Comparison of ENCODE assay signal across 45 mouse cellular contexts in genomic region chr11:83645521-83645920, GRCm38 (mm10). TPM values are rescaled to one million over a fixed set of nuclear protein-coding genes. Genes with fewer than 3 reads are reported as not detected.
"Had no signal": no experiment of that assay in that cellular context is flagged by ENCODE, and none has a peak within 500 bp of the region (broad histone marks: within the 10 kb centered on the region; RNA-seq: fewer than 3 reads in every experiment).

Rpl9-ps1 (minus strand) TSS chr11:83645621.

- H3K36me3 ChIP-seq: limb, embryonic 10.5 days; limb, embryonic 12.5 days; limb, embryonic 13.5 days; limb, embryonic 15.5 days; liver, embryonic 12.5 days; liver, embryonic 13.5 days; liver, embryonic 15.5 days; lung, embryonic 15.5 days; midbrain, embryonic 10.5 days; midbrain, embryonic 12.5 days; midbrain, embryonic 13.5 days; midbrain, embryonic 15.5 days; neural tube, embryonic 12.5 days had no signal

- H3K27ac ChIP-seq: limb, embryonic 10.5 days; limb, embryonic 12.5 days; limb, embryonic 13.5 days; limb, embryonic 15.5 days; liver, embryonic 12.5 days; liver, embryonic 13.5 days; liver, embryonic 14.5 days; liver, embryonic 15.5 days; lung, embryonic 15.5 days; midbrain, embryonic 10.5 days; midbrain, embryonic 12.5 days; midbrain, embryonic 13.5 days; midbrain, embryonic 15.5 days; neural tube, embryonic 12.5 days had no signal

- DNase-seq: left cerebral cortex, postnatal 4 days; liver; liver, embryonic 13.5 days; liver, postnatal 0 days; lung, adult 18-20 months; lung, adult 2 months; lung, embryonic 14.5 days; lung, postnatal 10 days; lung, postnatal 14 days; lung, postnatal 36 days; lung, postnatal 4 days; midbrain, embryonic 14.5 days had no signal

- H3K4me1 ChIP-seq: limb, embryonic 10.5 days; limb, embryonic 12.5 days; limb, embryonic 13.5 days; limb, embryonic 15.5 days; liver, embryonic 12.5 days; liver, embryonic 13.5 days; liver, embryonic 15.5 days; lung, embryonic 15.5 days; midbrain, embryonic 10.5 days; midbrain, embryonic 12.5 days; midbrain, embryonic 13.5 days; midbrain, embryonic 15.5 days; neural tube, embryonic 12.5 days had no signal

- H3K4me3 ChIP-seq: limb, embryonic 10.5 days; limb, embryonic 12.5 days; limb, embryonic 13.5 days; limb, embryonic 15.5 days; liver, embryonic 12.5 days; liver, embryonic 13.5 days; liver, embryonic 15.5 days; lung, embryonic 15.5 days; megakaryocyte, embryonic 14.5 days; midbrain, embryonic 10.5 days; midbrain, embryonic 12.5 days; midbrain, embryonic 13.5 days; midbrain, embryonic 15.5 days; myocyte; neural tube, embryonic 12.5 days had no signal

RNA-seq across cellular contexts. Expression of gene Rpl9-ps1, which starts in this region (rescaled TPM):
- total RNA-seq: left cerebral cortex, adult 8-10 months; left cerebral cortex, postnatal 10 days; left cerebral cortex, postnatal 14 days; left cerebral cortex, postnatal 25 days; left cerebral cortex, postnatal 36 days; left cerebral cortex, postnatal 4 days; liver, adult 2 months; megakaryocyte-erythroid progenitor cell, adult 5-6 weeks; midbrain, postnatal 0 days; monocyte, adult 5-6 weeks had no signal
- polyA plus RNA-seq: limb, embryonic 10.5 days; limb, embryonic 11.5 days; limb, embryonic 12.5 days; limb, embryonic 13.5 days; limb, embryonic 14.5 days; limb, embryonic 15.5 days; liver, adult 2 months; liver, embryonic 11.5 days; liver, embryonic 12.5 days; liver, embryonic 13.5 days; liver, embryonic 14.5 days; liver, embryonic 15.5 days; liver, embryonic 16.5 days; liver, postnatal 0 days; lung, adult 2 months; lung, embryonic 14.5 days; lung, embryonic 15.5 days; lung, embryonic 16.5 days; lung, postnatal 0 days; midbrain, embryonic 10.5 days; midbrain, embryonic 11.5 days; midbrain, embryonic 12.5 days; midbrain, embryonic 13.5 days; midbrain, embryonic 14.5 days; midbrain, embryonic 15.5 days; midbrain, embryonic 16.5 days; midbrain, postnatal 0 days; myocyte; neural tube, embryonic 11.5 days; neural tube, embryonic 12.5 days had no signal
